In the genomic region with DNA sequence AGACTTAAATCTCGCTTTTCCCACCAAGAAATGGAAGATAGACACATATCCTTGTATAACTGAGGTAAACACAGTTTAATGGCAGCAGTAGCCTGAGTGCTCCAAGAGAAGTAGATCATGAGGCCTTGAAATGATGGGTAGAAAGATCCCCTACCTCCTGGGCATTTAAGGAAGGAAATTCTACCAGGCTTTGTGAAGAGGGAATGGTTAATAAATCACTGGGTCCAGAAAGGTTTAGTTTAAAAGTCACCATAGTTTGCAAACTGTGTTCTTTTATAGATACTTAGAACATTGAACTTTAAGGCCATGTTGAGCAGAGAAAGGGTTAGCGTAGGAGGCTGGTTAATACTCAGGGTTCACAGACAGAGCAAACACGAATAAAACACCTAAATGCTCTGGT, we compare ENCODE assay signal across 25 mouse cellular contexts.
"Had no signal": no experiment of that assay in that cellular context is flagged by ENCODE, and none has a peak within 500 bp of the region (broad histone marks: within the 10 kb centered on the region; RNA-seq: fewer than 3 reads in every experiment).

No protein-coding gene starts in this region.

- H3K27me3 ChIP-seq: embryonic facial prominence, embryonic 12.5 days; embryonic facial prominence, embryonic 13.5 days; embryonic facial prominence, embryonic 15.5 days; forebrain, embryonic 12.5 days; forebrain, embryonic 13.5 days; forebrain, embryonic 15.5 days had no signal

- ATAC-seq: forebrain, embryonic 13.5 days; forebrain, embryonic 14.5 days; forebrain, embryonic 15.5 days; forebrain, embryonic 16.5 days; forebrain, postnatal 0 days had no signal

- H3K9ac ChIP-seq: embryonic facial prominence, embryonic 12.5 days; embryonic facial prominence, embryonic 13.5 days; embryonic facial prominence, embryonic 15.5 days; forebrain, embryonic 12.5 days; forebrain, embryonic 13.5 days; forebrain, embryonic 15.5 days; forebrain, postnatal 0 days had no signal

- H3K4me3 ChIP-seq: embryonic facial prominence, embryonic 10.5 days; embryonic facial prominence, embryonic 12.5 days; embryonic facial prominence, embryonic 13.5 days; embryonic facial prominence, embryonic 15.5 days; erythroblast, embryonic 14.5 days; forebrain, embryonic 10.5 days; forebrain, embryonic 12.5 days; forebrain, embryonic 13.5 days; forebrain, embryonic 15.5 days; gastrocnemius, adult 2 months had no signal

- H3K36me3 ChIP-seq: embryonic facial prominence, embryonic 10.5 days; embryonic facial prominence, embryonic 12.5 days; embryonic facial prominence, embryonic 13.5 days; embryonic facial prominence, embryonic 15.5 days; forebrain, embryonic 10.5 days; forebrain, embryonic 12.5 days; forebrain, embryonic 15.5 days had no signal

- H3K27ac ChIP-seq: embryonic facial prominence, embryonic 10.5 days; embryonic facial prominence, embryonic 12.5 days; embryonic facial prominence, embryonic 13.5 days; embryonic facial prominence, embryonic 15.5 days; forebrain, embryonic 10.5 days; forebrain, embryonic 12.5 days; forebrain, embryonic 13.5 days; forebrain, embryonic 15.5 days; gastrocnemius, adult 2 months had no signal

- H3K9me3 ChIP-seq: embryonic facial prominence, embryonic 10.5 days; embryonic facial prominence, embryonic 12.5 days; embryonic facial prominence, embryonic 13.5 days; embryonic facial prominence, embryonic 15.5 days; forebrain, embryonic 10.5 days; forebrain, embryonic 12.5 days; forebrain, embryonic 13.5 days; forebrain, embryonic 15.5 days had no signal

- H3K4me2 ChIP-seq: embryonic facial prominence, embryonic 12.5 days; embryonic facial prominence, embryonic 13.5 days; embryonic facial prominence, embryonic 15.5 days; forebrain, embryonic 12.5 days; forebrain, embryonic 13.5 days; forebrain, embryonic 15.5 days had no signal

- DNase-seq: cerebellum, adult 18-20 months; cerebellum, adult 2 months; cerebellum, adult 8-10 months; cerebellum, adult 9-10 months; cerebellum, adult 9-11 months; cerebellum, postnatal 14 days; cerebellum, postnatal 25 days; cerebellum, postnatal 36 days; embryo, embryonic 11 days; forebrain, postnatal 0 days; gastrocnemius, adult 2 months; gastrocnemius, postnatal 14 days; gastrocnemius, postnatal 25 days; gastrocnemius, postnatal 36 days had no signal
